Mouse (Mus musculus) forebrain, embryonic 13.5 days (tissue): Measurements from ENCODE around the gene Gpr162. TPM values are rescaled to one million over a fixed set of nuclear protein-coding genes. Genes with fewer than 3 reads are reported as not detected.
A peak's percentile ranks its signal among the peaks of the same experiment; 100 is the strongest.
"Not testable (repeated sequence)": the region's sequence is repeated elsewhere in the genome, so short reads cannot be mapped to it uniquely, and the experiment has no call there.

Experiments
- ATAC-seq: fragments of 200-750 bp; cut with Nextera tagmentation; 2 replicates; pipeline ENCODE4 v1.8.0; 2017
- H3K27ac ChIP-seq: fragments of 300-500 bp; sonication (generic); 2 replicates; pipeline ENCODE4 v1.5.1; 2015; ENCODE audit warnings: inconsistent platforms, mild to moderate bottlenecking, moderate library complexity
- H3K27me3 ChIP-seq: fragments of 300-500 bp; sonication (generic); 2 replicates; pipeline ENCODE4 v1.6.1; 2015; ENCODE audit warnings: mild to moderate bottlenecking, inconsistent platforms
- H3K36me3 ChIP-seq: fragments of 300-500 bp; sonication (generic); 2 replicates; pipeline ENCODE4 v1.6.1; 2015; ENCODE audit warnings: mild to moderate bottlenecking, inconsistent platforms; ENCODE audit not compliant: poor library complexity, severe bottlenecking
- H3K4me1 ChIP-seq: fragments of 300-500 bp; sonication (generic); 2 replicates; pipeline ENCODE4 v1.6.1; 2015; ENCODE audit warnings: inconsistent platforms
- H3K4me2 ChIP-seq: fragments of 300-500 bp; sonication (generic); 2 replicates; pipeline ENCODE4 v1.6.1; 2015; ENCODE audit warnings: inconsistent platforms, mild to moderate bottlenecking, moderate library complexity
- H3K4me3 ChIP-seq: fragments of 300-500 bp; sonication (generic); 2 replicates; pipeline ENCODE4 v1.5.1; 2015; ENCODE audit warnings: mild to moderate bottlenecking, inconsistent platforms
- H3K9ac ChIP-seq: fragments of 300-500 bp; sonication (generic); 2 replicates; pipeline ENCODE4 v1.6.1; 2015; ENCODE audit warnings: mild to moderate bottlenecking, inconsistent platforms
- H3K9me3 ChIP-seq: fragments of 300-500 bp; sonication (generic); replicated peaks from 2 replicates; pipeline ENCODE4 v1.6.1; 2016; ENCODE audit warnings: inconsistent platforms
- WGBS: fragments of 180-500 bp; shearing (Covaris S2); methylation state at CpG from one replicate; pipeline ENCODE4 v1.1.7; 2015; 5-methylcytosine and 5-hydroxymethylcytosine counted together
- polyA plus RNA-seq: library from polyadenylated mRNA; unstranded; fragments of >200 nt; fragmentation: Nextera tagmentation; extraction: Ambion mirVana; gene quantifications from 2 replicates; pipeline ENCODE4 v1.2.1, GENCODE M21; 2015

Gpr162 gene
- polyA plus RNA-seq, 1 experiment from 2014 or later: 11.7 TPM

- WGBS: 49% methylated on average over 8 of the region's 8 CpGs
These were observed 36.4 kb upstream of the Gpr162 start for GRCm38 (mm10) chr6:124900056-124900800.

GRCm38 (mm10) chr6:124898359-124898758 is 34.6 kb upstream of the Gpr162 start:
- Histone ChIP-seq H3K4me3 (no peak overlapping the region), H3K9ac (no peak overlapping the region), H3K4me1 (peaks cover 9% of the 10 kb centered on the region), H3K27me3 (no peaks in the 10 kb centered on the region), H3K9me3 (no peaks in the 10 kb centered on the region), H3K4me2 (no peak overlapping the region), H3K36me3 (no peaks in the 10 kb centered on the region), H3K27ac (peak overlapping the region; percentile 59)
- ATAC-seq: peak; percentile 46
- WGBS: 47% methylated on average over 3 of the region's 3 CpGs

More at GRCm38 (mm10) chr6:124900056-124900800, 36.4 kb upstream of the Gpr162 start:
- Histone ChIP-seq H3K4me3 (no peak overlapping the region), H3K36me3 (no peaks in the 10 kb centered on the region), H3K27me3 (no peaks in the 10 kb centered on the region), H3K9ac (no peak overlapping the region; the same call in 1 of the 2 replicates), H3K4me2 (no peak overlapping the region), H3K9me3 (no peaks in the 10 kb centered on the region), H3K27ac (no peak overlapping the region), H3K4me1 (peaks cover 25% of the 10 kb centered on the region)
- ATAC-seq: no peak

GRCm38 (mm10) chr6:124894113-124894512 is 30.3 kb upstream of the Gpr162 start:
- WGBS: 95% methylated on average over 2 of the region's 2 CpGs
- not testable (repeated sequence) for H3K36me3 ChIP-seq, H3K27me3 ChIP-seq, H3K4me3 ChIP-seq, ATAC-seq, H3K9ac ChIP-seq, H3K4me2 ChIP-seq, H3K4me1 ChIP-seq, H3K9me3 ChIP-seq, H3K27ac ChIP-seq

DNA sequence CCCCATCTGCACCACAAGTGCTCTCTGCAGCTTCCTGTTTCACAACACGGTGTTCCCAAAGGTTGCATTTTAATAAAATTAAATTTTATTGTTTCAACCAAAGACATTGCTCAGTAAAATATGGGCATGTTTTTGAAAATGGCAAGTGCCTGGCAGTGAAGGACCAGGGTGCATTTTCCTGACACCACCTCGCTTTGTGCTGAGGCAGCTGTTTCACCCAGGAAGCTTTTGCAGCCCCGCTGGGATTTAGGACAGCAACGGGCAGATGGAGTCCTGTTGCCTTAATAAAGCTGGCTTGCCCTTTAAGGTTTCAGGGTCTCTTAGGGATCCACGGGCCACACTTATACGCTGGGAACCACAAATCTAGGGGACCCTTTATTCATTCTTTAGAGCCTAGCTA is 27.2 kb upstream of the Gpr162 start:
- H3K36me3 ChIP-seq: no peaks in the 10 kb centered on the region
- no peak overlapping the region for H3K27ac ChIP-seq
- H3K27me3 ChIP-seq: no peaks in the 10 kb centered on the region
- H3K9me3 ChIP-seq: peaks cover 4% of the 10 kb centered on the region; the same call in 1 of the 2 replicates
- H3K4me2 ChIP-seq: no peak overlapping the region
- no peak overlapping the region for H3K4me3 ChIP-seq
- ATAC-seq: no peak
- H3K4me1 ChIP-seq: no peaks in the 10 kb centered on the region
- no peak overlapping the region for H3K9ac ChIP-seq
- 69% methylated on average over 6 of the region's 6 CpGs for WGBS

GRCm38 (mm10) chr6:124888555-124889125 is 24.9 kb upstream of the Gpr162 start:
- ATAC-seq: no peak
- Histone ChIP-seq H3K4me3 (no peak overlapping the region), H3K4me1 (no peaks in the 10 kb centered on the region), H3K4me2 (no peak overlapping the region), H3K9ac (no peak overlapping the region), H3K9me3 (peaks cover 4% of the 10 kb centered on the region; the same call in 1 of the 2 replicates), H3K27ac (no peak overlapping the region), H3K27me3 (no peaks in the 10 kb centered on the region), H3K36me3 (no peaks in the 10 kb centered on the region)
- WGBS: 93% methylated on average over 6 of the region's 6 CpGs

DNA sequence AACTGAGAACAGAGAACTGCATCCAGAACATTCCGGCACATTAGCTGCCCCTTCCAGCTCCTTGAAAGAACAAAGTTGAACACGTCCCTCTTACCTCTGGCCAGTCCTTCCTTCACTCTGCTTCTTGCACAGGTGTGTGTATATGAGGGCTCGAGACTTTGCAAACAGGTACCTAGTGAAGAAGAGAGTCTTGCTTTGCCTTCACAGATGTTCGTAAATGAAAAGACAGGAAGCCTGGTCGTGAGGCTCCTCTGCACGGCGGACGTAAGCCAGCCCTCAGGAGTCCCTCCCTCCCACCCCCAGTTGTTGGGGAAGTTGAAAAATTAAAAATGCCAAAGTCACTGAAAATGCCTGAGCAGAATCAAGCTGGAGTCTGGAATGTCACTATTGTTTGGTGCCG is 24.2 kb upstream of the Gpr162 start, which contains the start of gene Cd4:
Gene Cd4 (minus strand): TSS at position 236 of the 400 bp plus-strand sequence.
- ATAC-seq: no peak
- WGBS: 90% methylated on average over 9 of the region's 9 CpGs
- Histone ChIP-seq H3K4me1 (no peaks in the 10 kb centered on the region), H3K9me3 (peaks cover 4% of the 10 kb centered on the region; the same call in 1 of the 2 replicates), H3K9ac (no peak within 1 kb of the TSS), H3K27me3 (no peaks in the 10 kb centered on the region), H3K4me2 (no peak within 1 kb of the TSS), H3K4me3 (no peak within 1 kb of the TSS), H3K27ac (no peak within 1 kb of the TSS), H3K36me3 (no peaks in the 10 kb centered on the region)

DNA sequence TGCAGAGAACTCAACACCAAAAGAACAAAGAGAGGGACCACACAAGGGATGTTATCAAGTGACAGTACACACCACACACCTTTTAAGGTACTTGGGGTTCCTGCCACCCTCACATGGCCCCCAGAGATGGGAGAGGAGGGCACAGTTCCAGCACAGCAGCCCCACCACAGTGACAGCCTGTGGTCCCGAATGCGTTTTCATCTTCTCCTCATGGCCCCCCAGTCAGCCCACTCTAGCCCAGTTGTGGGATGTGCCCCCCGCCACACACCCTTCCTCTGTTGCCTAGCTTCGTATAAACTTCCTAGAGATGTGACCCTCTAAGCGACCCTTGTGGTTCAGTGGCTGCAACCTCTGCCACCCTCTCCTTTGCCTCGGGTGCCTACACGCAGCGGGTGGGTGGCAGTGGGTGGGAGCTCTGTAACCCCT is 22.2 kb upstream of the Gpr162 start:
- H3K27ac ChIP-seq: no peak overlapping the region
- H3K9ac ChIP-seq: no peak overlapping the region
- no peak overlapping the region for H3K4me2 ChIP-seq
- H3K36me3 ChIP-seq: no peaks in the 10 kb centered on the region
- WGBS: 88% methylated on average over 8 of the region's 8 CpGs
- no peaks in the 10 kb centered on the region for H3K27me3 ChIP-seq
- H3K4me1 ChIP-seq: no peaks in the 10 kb centered on the region
- H3K9me3 ChIP-seq: peaks cover 4% of the 10 kb centered on the region; the same call in 1 of the 2 replicates
- no peak for ATAC-seq
- no peak overlapping the region for H3K4me3 ChIP-seq

GRCm38 (mm10) chr6:124884714-124885500 is 21.1 kb upstream of the Gpr162 start:
- ATAC-seq: no peak
- Histone ChIP-seq H3K9ac (no peak overlapping the region), H3K36me3 (no peaks in the 10 kb centered on the region), H3K9me3 (peaks cover 4% of the 10 kb centered on the region; the same call in 1 of the 2 replicates), H3K27ac (no peak overlapping the region), H3K4me1 (no peaks in the 10 kb centered on the region), H3K27me3 (0 out of 2 replicates have a peak, but pooled peaks cover 2% of the 10 kb centered on the region), H3K4me2 (no peak overlapping the region), H3K4me3 (no peak overlapping the region)
- WGBS: 84% methylated on average over 10 of the region's 10 CpGs

DNA sequence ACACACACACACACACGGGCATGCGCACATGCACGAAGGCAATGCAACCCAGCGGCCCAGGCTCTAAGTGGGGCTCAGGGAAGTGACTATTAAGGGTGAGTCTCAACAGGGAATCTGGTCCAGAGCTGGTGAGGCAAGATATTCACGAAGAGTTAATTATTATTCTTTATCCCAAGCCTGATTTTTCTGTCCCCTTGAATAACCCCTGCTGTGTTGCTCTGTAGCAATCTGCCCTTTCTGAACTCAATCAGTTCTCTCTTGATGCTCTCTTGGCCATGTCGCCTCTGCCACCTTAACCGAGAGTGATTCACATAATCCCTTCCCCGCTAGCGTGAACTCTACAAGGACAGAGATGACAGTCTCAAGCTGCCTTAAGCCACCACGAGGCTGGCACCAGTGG is 19.6 kb upstream of the Gpr162 start:
- Histone ChIP-seq H3K27ac (no peak overlapping the region), H3K27me3 (0 out of 2 replicates have a peak, but pooled peaks cover 2% of the 10 kb centered on the region), H3K9me3 (no peaks in the 10 kb centered on the region), H3K9ac (no peak overlapping the region), H3K4me1 (no peaks in the 10 kb centered on the region), H3K4me2 (no peak overlapping the region), H3K4me3 (no peak overlapping the region), H3K36me3 (no peaks in the 10 kb centered on the region)
- WGBS: 68% methylated on average over 10 of the region's 10 CpGs
- no peak for ATAC-seq

- H3K4me1 ChIP-seq: no peaks in the 10 kb centered on the region
- no peak overlapping the region for H3K27ac ChIP-seq
- H3K27me3 ChIP-seq: 0 out of 2 replicates have a peak, but pooled peaks cover 2% of the 10 kb centered on the region
- no peak overlapping the region for H3K9ac ChIP-seq
- H3K4me2 ChIP-seq: no peak overlapping the region
- no peak overlapping the region for H3K4me3 ChIP-seq
- H3K36me3 ChIP-seq: no peaks in the 10 kb centered on the region
- H3K9me3 ChIP-seq: no peaks in the 10 kb centered on the region
- 89% methylated on average over 9 of the region's 9 CpGs for WGBS
- no peak for ATAC-seq
These were observed 18.0 kb upstream of the Gpr162 start for GRCm38 (mm10) chr6:124881821-124882220.

DNA sequence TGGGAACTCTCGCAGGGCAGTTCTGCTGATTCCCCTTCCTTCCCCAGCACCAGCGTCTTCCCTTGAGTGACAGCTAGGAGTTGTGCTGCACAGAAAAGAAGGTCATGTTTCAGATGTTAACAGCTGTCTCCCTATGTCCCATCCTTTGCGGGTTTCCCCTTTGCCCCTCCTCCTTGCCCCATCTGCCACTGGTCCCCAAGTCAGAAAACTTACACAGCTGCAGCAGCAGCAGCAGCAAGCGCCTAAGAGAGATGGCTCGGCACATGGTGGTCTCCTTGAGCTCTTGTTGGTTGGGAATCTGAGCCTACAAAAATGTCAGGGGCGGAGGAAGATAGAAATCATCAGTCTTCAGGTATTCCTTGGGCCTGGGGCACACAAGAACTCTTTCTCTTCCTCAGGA is 15.6 kb upstream of the Gpr162 start:
- Histone ChIP-seq H3K4me2 (no peak overlapping the region), H3K27ac (no peak overlapping the region)
- no peak for ATAC-seq

DNA sequence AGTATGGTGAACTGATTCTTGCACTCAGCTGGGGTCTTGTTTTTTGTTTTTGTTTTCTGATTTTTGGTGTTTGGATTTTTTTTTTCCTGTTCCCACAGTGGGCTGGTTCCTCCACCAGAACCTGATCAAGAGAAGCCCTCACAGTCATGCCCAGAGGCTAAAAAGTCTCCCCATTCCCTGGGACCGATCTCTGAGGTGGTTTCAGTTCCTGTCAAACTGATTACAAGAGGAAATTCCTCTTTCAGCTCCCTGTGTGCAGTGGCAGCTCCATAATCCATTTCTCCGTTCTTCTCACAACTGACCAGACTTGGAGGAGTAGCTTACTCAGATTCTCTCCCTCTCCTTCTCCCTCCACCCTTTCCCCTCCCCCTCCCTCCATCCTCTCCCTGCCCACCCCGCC is 10.6 kb upstream of the Gpr162 start:
- H3K9ac ChIP-seq: no peak overlapping the region
- ATAC-seq: no peak
- no peak overlapping the region for H3K4me2 ChIP-seq
- H3K4me3 ChIP-seq: no peak overlapping the region
- H3K36me3 ChIP-seq: no peaks in the 10 kb centered on the region
- no peaks in the 10 kb centered on the region for H3K9me3 ChIP-seq
- no peaks in the 10 kb centered on the region for H3K27me3 ChIP-seq
- no peak overlapping the region for H3K27ac ChIP-seq
- 52% methylated on average over 3 of the region's 3 CpGs for WGBS
- H3K4me1 ChIP-seq: no peaks in the 10 kb centered on the region

More for the DNA sequence above, 15.6 kb upstream of the Gpr162 start:
- WGBS: 72% methylated on average over 6 of the region's 6 CpGs
- H3K4me3 ChIP-seq: no peak overlapping the region
- H3K4me1 ChIP-seq: no peaks in the 10 kb centered on the region
- H3K36me3 ChIP-seq: no peaks in the 10 kb centered on the region
- H3K27me3 ChIP-seq: 0 out of 2 replicates have a peak, but pooled peaks cover 2% of the 10 kb centered on the region
- H3K9ac ChIP-seq: no peak overlapping the region
- H3K9me3 ChIP-seq: no peaks in the 10 kb centered on the region
